Mouse (Mus musculus) hindbrain, postnatal 0 days (tissue): ENCODE measurements around the gene Ccdc159. TPM values are rescaled to one million over a fixed set of nuclear protein-coding genes. Genes with fewer than 3 reads are reported as not detected.

ENCODE experiments used
- ATAC-seq: fragments of 200-750 bp; cut with Nextera tagmentation; 2 replicates; pipeline ENCODE4 v1.8.0; 2017; ENCODE audit warnings: mild to moderate bottlenecking, moderate TSS enrichment, moderate library complexity
- DNase-seq: peaks from one replicate; pipeline ENCODE4 v3.0.0-alpha.2; 2015; ENCODE audit warnings: low spot score
- H3K27ac ChIP-seq: fragments of 300-500 bp; sonication (generic); 2 replicates; pipeline ENCODE4 v1.5.1; 2014; ENCODE audit warnings: mild to moderate bottlenecking
- H3K27me3 ChIP-seq: fragments of 300-500 bp; sonication (generic); 2 replicates; pipeline ENCODE4 v1.6.1; 2014; ENCODE audit warnings: low read length, mixed read lengths; ENCODE audit not compliant: insufficient read depth
- H3K36me3 ChIP-seq: fragments of 300-500 bp; sonication (generic); 2 replicates; pipeline ENCODE4 v1.6.1; 2014; ENCODE audit warnings: low read length, mixed read lengths; ENCODE audit not compliant: insufficient read depth
- H3K4me1 ChIP-seq: fragments of 300-500 bp; sonication (generic); 2 replicates; pipeline ENCODE4 v1.6.1; 2014; ENCODE audit warnings: antibody characterized with exemption, low read length, mixed read lengths; ENCODE audit not compliant: insufficient read depth
- H3K4me2 ChIP-seq: fragments of 300-500 bp; sonication (generic); 2 replicates; pipeline ENCODE4 v1.6.1; 2014; ENCODE audit warnings: low read depth, mild to moderate bottlenecking, low read length, moderate library complexity, mixed read lengths
- H3K4me3 ChIP-seq: fragments of 300-500 bp; sonication (generic); 2 replicates; pipeline ENCODE4 v1.5.1; 2014; ENCODE audit warnings: low read length
- H3K9ac ChIP-seq: fragments of 300-500 bp; sonication (generic); replicated peaks from 2 replicates; pipeline ENCODE4 v1.6.1; 2014; ENCODE audit warnings: mild to moderate bottlenecking, low read length, moderate library complexity, mixed read lengths
- H3K9me3 ChIP-seq: fragments of 300-500 bp; sonication (generic); 2 replicates; pipeline ENCODE4 v1.6.1; 2016; ENCODE audit warnings: low read length, mixed read lengths
- CTCF ChIP-seq: IDR thresholded peaks from 2 replicates; pipeline ENCODE4 v1.5.1; 2016; ENCODE audit warnings: antibody characterized with exemption, control low read depth, low read depth
- WGBS: fragments of 180-500 bp; shearing (Covaris S2); extraction: QIAGEN DNeasy Blood & Tissue Kit; methylation state at CpG from one replicate; pipeline ENCODE4 v1.1.7; 2014; 5-methylcytosine and 5-hydroxymethylcytosine counted together
- polyA plus RNA-seq: library from polyadenylated mRNA; unstranded; fragments of >200 nt; fragmentation: Nextera tagmentation; extraction: Ambion mirVana; gene quantifications from 2 replicates; pipeline ENCODE4 v1.2.1, GENCODE M21; 2015
- total RNA-seq: library from RNA; depleted of rRNA; stranded (reverse); fragments of >200 nt; gene quantifications from 2 replicates; pipeline ENCODE4 v1.2.3, GENCODE M21; 2014

The Ccdc159 gene
- total and polyA plus RNA-seq, 2 experiments from 2014 or later = 4.0 to 6.0 TPM

DNA sequence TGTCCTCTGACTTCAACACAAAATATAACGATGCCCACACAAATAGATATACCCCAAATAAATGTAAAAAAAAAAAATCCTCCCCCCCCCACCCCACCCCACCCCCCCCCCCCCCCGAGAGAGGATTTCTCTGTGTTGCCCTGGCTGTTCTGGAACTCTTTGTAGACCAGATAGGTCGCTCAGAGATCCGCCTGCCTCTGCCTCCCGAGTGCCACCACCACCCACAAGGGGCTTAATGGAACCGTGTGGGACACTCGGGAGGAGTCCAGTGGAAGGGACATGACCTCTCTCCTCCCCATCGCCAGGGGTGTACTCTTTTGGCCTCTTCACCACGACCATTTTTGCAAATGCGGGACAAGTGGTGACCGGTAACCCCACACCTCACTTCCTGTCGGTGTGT is 15.8 kb downstream of the Ccdc159 start:
- H3K27me3 ChIP-seq = no peaks in the 10 kb centered on the region
- no peak overlapping the region for H3K4me2 ChIP-seq
- WGBS = 81% methylated on average over 11 of the region's 12 CpGs
- H3K36me3 ChIP-seq = peaks cover 16% of the 10 kb centered on the region; the same call in 1 of the 2 replicates
- peaks cover 5% of the 10 kb centered on the region; the same call in 1 of the 2 replicates for H3K4me1 ChIP-seq
- DNase-seq = no peak
- no peak overlapping the region for H3K9ac ChIP-seq
- ATAC-seq = no peak
- no peaks in the 10 kb centered on the region for H3K9me3 ChIP-seq
- H3K27ac ChIP-seq = no peak overlapping the region
- no peak overlapping the region for H3K4me3 ChIP-seq
- no peak for TF ChIP-seq CTCF

DNA sequence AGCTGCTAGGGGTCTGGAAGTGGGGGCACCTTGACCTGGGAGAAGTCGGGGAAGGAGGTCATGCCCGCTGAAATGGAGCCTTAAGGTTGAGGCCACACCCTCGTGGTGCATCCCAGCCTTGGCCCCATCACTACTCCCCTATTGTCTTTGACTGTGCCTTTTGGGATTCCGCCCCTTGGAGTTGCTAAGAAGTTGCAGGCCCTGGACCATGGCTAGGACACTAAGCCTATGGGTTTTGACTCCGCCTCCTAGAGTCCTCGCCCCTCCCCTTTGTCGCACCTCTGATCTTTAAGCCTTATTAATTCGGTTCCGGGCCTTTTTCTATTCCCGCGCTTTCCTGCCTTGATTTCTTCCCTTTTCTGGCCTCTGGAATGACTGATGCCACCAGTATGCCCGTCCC is 16.4 kb downstream of the Ccdc159 start:
- H3K27me3 ChIP-seq = no peaks in the 10 kb centered on the region
- DNase-seq (no peak), ATAC-seq (0 out of 2 replicates have a peak, but pooled peaks have one; percentile 17)
- H3K36me3 ChIP-seq = peaks cover 21% of the 10 kb centered on the region; the same call in 1 of the 2 replicates
- H3K9me3 ChIP-seq = no peaks in the 10 kb centered on the region
- H3K4me3 ChIP-seq = no peak overlapping the region
- H3K4me1 ChIP-seq = no peaks in the 10 kb centered on the region
- no peak overlapping the region for H3K9ac ChIP-seq
- H3K4me2 ChIP-seq = no peak overlapping the region
- no peak for TF ChIP-seq CTCF
- WGBS = 59% methylated on average over 12 of the region's 12 CpGs
- H3K27ac ChIP-seq = no peak overlapping the region

GRCm38 (mm10) chr9:21944267-21944666 is 17.0 kb downstream of the Ccdc159 start:
- H3K4me2 ChIP-seq = no peak overlapping the region
- no peaks in the 10 kb centered on the region for H3K27me3 ChIP-seq
- H3K27ac ChIP-seq = no peak overlapping the region
- WGBS = 30% methylated on average over 23 of the region's 23 CpGs
- DNase-seq (no peak), ATAC-seq (no peak)
- H3K9me3 ChIP-seq = no peaks in the 10 kb centered on the region
- no peak for TF ChIP-seq CTCF
- H3K4me3 ChIP-seq = no peak overlapping the region
- no peak overlapping the region for H3K9ac ChIP-seq
- peaks cover 21% of the 10 kb centered on the region; the same call in 1 of the 2 replicates for H3K36me3 ChIP-seq
- H3K4me1 ChIP-seq = no peaks in the 10 kb centered on the region

DNA sequence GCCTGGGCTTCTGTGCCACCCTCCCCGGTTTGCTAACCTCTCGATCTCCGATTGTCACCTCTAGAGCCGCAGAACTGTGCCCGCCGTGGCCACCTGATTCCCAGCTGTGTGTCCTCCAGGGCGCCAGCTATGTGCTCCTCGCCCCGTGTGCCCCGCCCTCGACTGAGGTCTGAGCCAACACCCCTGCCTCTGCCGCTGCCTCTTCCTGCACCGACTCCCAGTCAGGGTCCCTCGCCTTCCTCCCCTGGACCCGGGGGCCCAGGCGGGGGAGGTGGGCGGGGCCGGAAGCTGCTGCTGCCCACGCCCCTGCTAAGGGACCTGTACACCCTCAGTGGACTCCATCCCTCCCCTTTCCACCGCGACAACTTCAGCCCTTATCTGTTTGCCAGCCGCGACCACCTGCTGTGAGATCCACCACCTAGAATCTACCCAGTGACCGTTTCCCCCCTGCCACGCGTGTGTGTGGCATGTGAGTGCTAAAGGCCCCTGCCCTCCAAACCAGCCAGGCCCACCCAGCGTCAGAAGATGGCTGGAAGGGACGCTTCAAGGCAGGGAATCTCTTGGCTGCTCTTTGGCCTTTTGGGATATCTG is 20.4 kb downstream of the Ccdc159 start:
- Histone ChIP-seq H3K27me3 (no peaks in the 10 kb centered on the region), H3K9me3 (no peaks in the 10 kb centered on the region), H3K4me3 (no peak overlapping the region), H3K4me1 (no peaks in the 10 kb centered on the region), H3K4me2 (no peak overlapping the region), H3K27ac (no peak overlapping the region), H3K36me3 (peaks cover 12% of the 10 kb centered on the region; the same call in 1 of the 2 replicates), H3K9ac (no peak overlapping the region)
- no peak for ATAC-seq
- TF ChIP-seq CTCF = no peak
- no peak for DNase-seq
- 11% methylated on average over 28 of the region's 28 CpGs for WGBS

GRCm38 (mm10) chr9:21948146-21948545 is 20.9 kb downstream of the Ccdc159 start:
- Histone ChIP-seq H3K9me3 (no peaks in the 10 kb centered on the region), H3K4me3 (no peak overlapping the region), H3K27ac (no peak overlapping the region), H3K27me3 (no peaks in the 10 kb centered on the region), H3K36me3 (peaks cover 12% of the 10 kb centered on the region; the same call in 1 of the 2 replicates), H3K4me2 (no peak overlapping the region), H3K4me1 (peaks cover under 1% of the 10 kb centered on the region; the same call in 1 of the 2 replicates), H3K9ac (no peak overlapping the region)
- TF ChIP-seq CTCF = no peak
- 61% methylated on average over 8 of the region's 8 CpGs for WGBS
- DNase-seq (no peak), ATAC-seq (no peak)

GRCm38 (mm10) chr9:21948790-21949189 is 21.5 kb downstream of the Ccdc159 start:
- no peaks in the 10 kb centered on the region for H3K9me3 ChIP-seq
- H3K4me2 ChIP-seq = no peak overlapping the region
- H3K9ac ChIP-seq = no peak overlapping the region
- H3K27ac ChIP-seq = no peak overlapping the region
- no peaks in the 10 kb centered on the region for H3K27me3 ChIP-seq
- peaks cover 12% of the 10 kb centered on the region; the same call in 1 of the 2 replicates for H3K36me3 ChIP-seq
- no peak overlapping the region for H3K4me3 ChIP-seq
- no peak for TF ChIP-seq CTCF
- WGBS = 56% methylated on average over 6 of the region's 6 CpGs
- no peak for ATAC-seq
- peaks cover 4% of the 10 kb centered on the region; the same call in 1 of the 2 replicates for H3K4me1 ChIP-seq
- DNase-seq = no peak

- TF ChIP-seq CTCF = no peak
- 25% methylated on average over 11 of the region's 11 CpGs for WGBS
- Histone ChIP-seq H3K27me3 (no peaks in the 10 kb centered on the region), H3K36me3 (peaks cover 12% of the 10 kb centered on the region; the same call in 1 of the 2 replicates), H3K4me2 (no peak overlapping the region), H3K4me3 (no peak overlapping the region), H3K9me3 (no peaks in the 10 kb centered on the region), H3K4me1 (peaks cover 4% of the 10 kb centered on the region; the same call in 1 of the 2 replicates), H3K27ac (no peak overlapping the region), H3K9ac (no peak overlapping the region)
- DNase-seq = peak; percentile 42
- ATAC-seq = no peak
Observed at GRCm38 (mm10) chr9:21950322-21950721, 23.1 kb downstream of the Ccdc159 start.
